Mouse (Mus musculus) olfactory bulb, adult 2 months (tissue): ENCODE results near the gene Il2rb.

ENCODE experiments used
- CTCF ChIP-seq: fragments of 200-500 bp; IDR thresholded peaks from 2 replicates; pipeline ENCODE4 v1.5.1; 2012; ENCODE audit warnings: low read depth, mild to moderate bottlenecking, low read length, moderate library complexity; ENCODE audit not compliant: insufficient read depth
- POLR2A ChIP-seq: fragments of 200-500 bp; IDR thresholded peaks from 2 replicates; pipeline ENCODE4 v1.6.1; 2012; ENCODE audit warnings: mild to moderate bottlenecking, low read depth, low read length, moderate library complexity; ENCODE audit not compliant: insufficient read depth

DNA sequence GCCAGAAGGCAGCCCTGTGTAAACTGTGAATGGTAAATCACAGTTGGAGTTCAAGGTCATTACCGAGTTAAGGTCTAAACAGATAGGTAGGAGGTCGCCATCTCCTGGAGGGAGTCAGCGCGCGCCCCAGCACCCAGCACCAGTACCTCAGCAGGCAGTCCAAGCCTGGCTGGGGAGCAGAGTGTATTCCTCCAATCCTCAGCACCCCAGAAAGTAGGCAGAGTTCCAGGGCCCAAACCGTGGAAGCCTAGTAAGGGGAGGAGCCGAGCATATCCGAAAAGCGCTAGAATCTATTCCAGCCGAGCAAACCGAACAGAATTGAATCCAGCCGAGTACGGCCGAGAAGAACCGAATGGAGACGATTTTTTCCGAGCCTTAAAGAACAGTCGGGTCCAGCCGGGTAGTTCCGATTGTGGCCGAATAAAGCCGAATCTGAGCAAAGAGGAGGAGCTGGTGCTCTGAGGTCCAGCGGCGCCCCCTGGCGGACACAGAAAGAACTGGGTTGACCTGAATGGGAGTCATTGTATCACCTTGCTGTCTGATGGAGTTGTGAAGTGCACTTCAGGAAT is 36.9 kb upstream of the Il2rb start:
- TF ChIP-seq POLR2A = no peak
- peak; percentile 81; the same call in 1 of the 2 replicates for TF ChIP-seq CTCF
